Mouse (Mus musculus) thymus, postnatal 14 days (tissue): ENCODE results near the gene Disp2.

Experiments
- DNase-seq: peaks from one replicate; pipeline ENCODE4 v3.0.0; 2021

Gene Disp2

DNA sequence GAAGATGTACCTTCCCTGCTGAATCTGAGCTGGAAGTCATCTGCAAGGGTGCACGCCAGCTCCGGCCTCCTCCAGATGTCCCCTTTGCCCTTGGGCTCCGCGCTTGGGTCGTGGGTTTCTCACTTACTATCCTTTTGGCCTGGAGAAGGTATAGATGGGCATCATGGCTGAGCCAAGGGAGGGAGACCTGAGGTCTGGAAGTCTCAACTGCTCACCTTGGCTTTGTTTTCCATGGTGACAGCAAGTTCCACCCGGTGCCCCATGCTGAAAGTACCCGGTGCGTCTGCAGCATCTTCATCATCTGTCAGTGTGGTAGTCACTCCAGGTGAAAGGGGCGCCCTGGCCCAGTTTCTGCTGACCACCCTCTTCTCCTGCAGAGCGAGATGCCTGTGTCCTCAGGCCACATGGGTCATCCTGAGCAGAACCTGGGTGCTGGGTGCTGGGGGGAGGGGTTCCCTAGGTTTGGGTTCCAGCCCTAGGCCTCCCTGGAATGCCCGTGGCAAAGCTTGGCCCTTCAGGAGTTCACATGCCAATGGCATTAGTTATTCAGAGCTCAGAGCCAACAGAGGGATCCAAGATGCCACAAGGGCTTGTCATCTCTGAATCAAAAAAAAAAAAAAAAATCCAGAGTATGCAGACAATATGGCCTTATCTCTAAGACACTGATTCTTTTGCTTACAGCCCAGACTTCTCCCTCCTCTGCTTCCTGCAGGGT lies 19.1 kb upstream of the Disp2 start:
- no peak for DNase-seq

DNA sequence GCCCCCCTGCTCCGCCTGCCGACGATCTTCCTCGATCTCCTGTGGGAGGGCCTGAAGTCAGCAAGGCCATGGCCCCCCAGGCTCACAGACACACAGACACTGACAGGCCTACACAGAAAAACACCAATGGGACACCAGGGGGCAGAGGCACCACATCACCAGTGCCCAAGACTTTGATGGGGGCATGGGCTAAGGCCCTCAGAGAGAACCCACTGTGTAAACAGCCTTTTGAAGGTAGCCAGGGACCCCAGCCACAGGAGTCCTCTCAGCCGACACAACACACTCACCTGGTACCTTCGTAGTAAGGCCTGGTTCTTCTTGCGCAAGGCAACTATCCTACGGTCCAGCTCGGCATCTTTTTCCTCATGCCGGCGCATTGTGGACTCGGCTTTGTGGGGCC lies 18.2 kb upstream of the Disp2 start:
- no peak for DNase-seq

GRCm38 (mm10) chr2:118761906-118762783 lies 17.4 kb upstream of the Disp2 start, which contains the start of gene Ccdc9b:
Gene Ccdc9b (minus strand): TSS chr2:118762661.
- peak; percentile 57 for DNase-seq

- DNase-seq: no peak
Observed at GRCm38 (mm10) chr2:118762784-118763148, 16.8 kb upstream of the Disp2 start.

DNA sequence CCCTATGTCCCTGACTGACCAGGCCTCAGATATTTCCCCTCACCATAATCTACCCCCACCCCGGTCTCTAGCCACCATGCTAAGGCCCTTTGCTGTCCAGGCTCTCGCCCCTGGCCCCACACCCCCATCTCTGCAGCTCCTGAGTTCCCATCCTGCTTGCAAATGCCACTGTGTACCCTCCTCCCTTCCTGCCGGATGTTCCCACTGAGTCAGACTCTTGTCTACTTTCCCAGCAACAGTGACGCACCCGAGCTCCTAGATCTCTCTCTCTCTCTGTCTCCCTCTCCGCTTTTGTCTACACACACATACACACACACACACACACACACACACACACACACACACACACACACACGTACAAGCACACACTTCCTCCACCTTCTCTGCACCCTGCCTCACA lies 16.1 kb upstream of the Disp2 start:
- no peak for DNase-seq

- DNase-seq: peak; percentile 62
Observed at GRCm38 (mm10) chr2:118764094-118764831, 15.3 kb upstream of the Disp2 start.

DNA sequence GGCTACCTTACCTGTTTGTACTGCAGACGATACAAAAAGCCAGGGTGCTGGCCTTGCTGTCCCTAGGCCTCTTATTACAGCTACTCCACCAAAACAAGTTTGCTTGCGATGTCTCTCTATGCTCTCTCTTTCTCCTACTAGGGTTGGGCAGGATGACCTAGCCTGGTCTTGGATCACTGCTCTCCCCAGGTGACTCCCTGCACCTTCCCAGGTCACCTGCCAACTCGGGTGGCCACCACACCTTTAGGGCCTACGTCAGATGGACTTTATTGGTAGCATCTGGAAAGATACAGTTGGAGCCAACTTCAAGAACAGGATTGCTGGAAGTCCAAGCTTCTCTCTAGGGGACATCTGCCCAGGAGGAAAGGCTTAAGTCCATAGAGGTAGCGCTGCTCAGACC lies 14.6 kb upstream of the Disp2 start:
- DNase-seq: no peak

- DNase-seq: no peak
Observed at GRCm38 (mm10) chr2:118766041-118767033, 13.2 kb upstream of the Disp2 start.

DNA sequence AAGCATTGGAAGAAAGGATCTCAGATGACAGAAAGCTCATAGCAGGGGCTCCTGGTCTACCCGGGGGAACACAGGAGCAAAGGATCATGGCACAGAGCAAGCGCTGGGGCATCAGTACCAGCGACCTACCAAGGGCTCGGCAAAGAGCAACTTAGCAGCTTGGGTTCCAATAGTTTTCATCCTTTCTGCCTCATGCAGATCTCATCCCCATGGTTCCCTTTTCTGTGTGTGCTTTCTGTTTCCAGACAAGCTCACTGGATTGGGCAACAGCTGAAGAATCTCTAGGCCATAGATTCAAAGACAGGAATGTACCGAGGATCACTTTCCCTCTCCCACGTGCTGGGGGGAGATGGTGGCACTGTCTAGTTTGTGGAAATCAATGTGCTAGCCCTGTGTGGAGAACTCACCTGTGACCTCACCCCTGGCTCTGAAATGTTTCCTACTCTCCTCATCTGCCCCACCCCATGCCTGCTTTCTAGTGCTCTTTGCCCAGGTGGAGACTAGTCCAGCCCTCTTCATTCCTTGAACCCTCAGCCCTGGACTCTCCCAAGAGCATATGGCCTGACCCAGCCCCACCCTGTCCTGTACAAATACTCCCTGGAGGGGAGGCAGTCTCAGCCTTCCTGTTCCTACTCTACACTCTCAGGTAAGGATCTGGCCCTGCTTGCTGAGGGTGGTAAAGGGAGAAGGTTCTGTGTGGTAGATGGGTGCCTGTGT lies 7.2 kb upstream of the Disp2 start, which contains the start of gene Phgr1:
TSS of gene Phgr1 (plus strand) at position 612 of the 717 bp plus-strand sequence.
- no peak for DNase-seq

DNA sequence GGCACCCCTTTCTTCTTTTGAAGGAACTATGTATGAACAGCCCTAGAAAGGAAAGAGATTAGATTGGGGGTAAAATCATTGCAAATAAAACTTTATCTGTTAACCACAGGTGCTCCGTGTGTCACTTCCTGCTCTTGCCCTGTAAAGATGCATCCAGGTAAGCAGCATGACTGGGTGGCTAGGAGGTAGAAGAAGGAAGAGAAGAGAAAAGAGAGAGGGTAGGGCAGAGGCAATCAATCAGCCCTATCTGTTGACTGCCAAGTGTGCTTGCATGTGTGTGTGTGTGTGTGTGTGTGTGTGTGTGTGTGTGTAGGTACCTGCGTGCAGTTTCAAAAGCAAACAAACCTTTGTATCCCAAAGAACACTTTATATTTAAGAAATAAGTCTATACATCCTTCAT lies 5.0 kb upstream of the Disp2 start:
- DNase-seq: no peak

GRCm38 (mm10) chr2:118775396-118775795 lies 4.1 kb upstream of the Disp2 start:
- no peak for DNase-seq

GRCm38 (mm10) chr2:118775846-118776245 lies 3.7 kb upstream of the Disp2 start:
- no peak for DNase-seq

DNA sequence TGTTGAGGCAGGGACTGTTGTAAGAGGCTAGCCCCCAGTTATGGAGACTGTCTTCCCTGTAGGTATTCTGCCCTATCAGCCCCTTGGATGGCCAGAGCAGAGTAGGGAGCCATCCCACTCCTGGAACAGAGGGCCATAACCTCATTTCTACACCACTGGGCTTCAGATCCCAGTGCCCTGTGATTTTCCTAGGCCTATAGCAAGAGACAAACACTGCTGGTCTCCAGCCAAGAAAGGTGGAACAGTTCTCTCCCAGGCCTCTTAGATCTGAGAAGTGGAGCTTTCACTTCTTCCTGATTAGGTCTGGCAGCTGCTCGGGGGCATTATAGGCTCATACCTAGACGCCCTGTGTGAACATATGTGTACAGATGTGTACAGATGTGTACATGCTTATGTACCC lies 3.2 kb upstream of the Disp2 start:
- DNase-seq: no peak

DNA sequence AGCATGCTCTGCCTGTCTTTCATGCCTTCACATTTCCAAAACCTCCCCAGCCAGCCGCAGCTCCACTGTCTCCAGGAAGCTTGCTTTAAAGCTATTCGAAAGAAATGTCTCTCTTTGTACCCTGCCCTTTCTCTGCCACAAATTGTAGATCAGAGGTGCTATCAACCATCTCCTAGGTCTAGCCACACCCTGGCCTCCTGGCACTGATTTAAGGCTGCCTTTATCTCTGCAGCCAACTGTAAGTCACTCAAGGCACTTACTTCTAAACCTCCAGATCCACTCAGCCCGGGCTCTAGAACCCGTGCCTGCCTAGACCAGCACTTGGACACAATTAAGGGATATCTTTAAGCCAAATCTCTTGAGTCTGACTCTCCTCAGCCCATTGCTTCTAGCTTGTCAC lies 1.1 kb upstream of the Disp2 start:
- no peak for DNase-seq

- no peak for DNase-seq
Observed at GRCm38 (mm10) chr2:118779065-118779464, 454 bp upstream of the Disp2 start.

DNA sequence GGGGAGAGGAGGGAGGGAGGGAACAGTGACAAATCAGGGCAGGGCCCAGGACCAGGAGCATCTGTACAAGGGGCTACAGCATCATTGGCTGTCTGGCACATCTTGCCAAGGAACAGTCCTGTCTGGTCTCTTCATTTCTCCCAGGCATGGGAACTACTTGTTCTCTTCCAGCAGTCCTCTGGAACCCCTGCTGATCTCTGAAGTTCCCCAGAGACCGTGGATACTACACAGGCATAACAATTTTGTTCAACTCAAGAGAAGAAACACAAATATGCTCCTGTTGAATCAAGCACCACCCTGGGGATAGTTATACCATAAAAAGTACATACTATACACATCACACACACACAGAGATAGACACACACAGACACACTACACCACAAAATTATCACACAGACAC lies 1.6 kb downstream of the Disp2 start:
- DNase-seq: no peak

GRCm38 (mm10) chr2:118782303-118782702 lies 2.8 kb downstream of the Disp2 start:
- no peak for DNase-seq

DNA sequence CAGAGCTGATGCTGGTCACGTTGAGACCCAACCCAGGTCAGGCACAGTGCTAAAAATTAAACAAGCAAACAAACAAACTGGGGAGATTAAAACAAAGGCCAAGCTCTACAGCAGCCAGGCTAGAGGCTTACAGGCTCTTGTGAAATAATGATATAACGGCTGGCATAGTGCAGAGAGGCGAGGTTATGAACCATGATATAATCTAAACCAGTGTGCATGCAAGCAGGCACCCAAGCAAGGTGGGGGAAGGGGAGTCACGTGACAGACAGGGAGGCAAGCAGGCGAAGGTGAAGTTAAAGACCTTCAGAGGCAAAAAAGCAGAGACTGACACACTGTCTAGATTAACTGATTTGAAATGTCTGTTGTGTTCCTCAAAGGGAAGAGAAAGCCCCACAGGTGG lies 3.6 kb downstream of the Disp2 start:
- peak; percentile 22 for DNase-seq

GRCm38 (mm10) chr2:118783663-118784062 lies 4.1 kb downstream of the Disp2 start:
- DNase-seq: no peak

- DNase-seq: no peak
Observed at GRCm38 (mm10) chr2:118786525-118786924, 7.0 kb downstream of the Disp2 start.

DNA sequence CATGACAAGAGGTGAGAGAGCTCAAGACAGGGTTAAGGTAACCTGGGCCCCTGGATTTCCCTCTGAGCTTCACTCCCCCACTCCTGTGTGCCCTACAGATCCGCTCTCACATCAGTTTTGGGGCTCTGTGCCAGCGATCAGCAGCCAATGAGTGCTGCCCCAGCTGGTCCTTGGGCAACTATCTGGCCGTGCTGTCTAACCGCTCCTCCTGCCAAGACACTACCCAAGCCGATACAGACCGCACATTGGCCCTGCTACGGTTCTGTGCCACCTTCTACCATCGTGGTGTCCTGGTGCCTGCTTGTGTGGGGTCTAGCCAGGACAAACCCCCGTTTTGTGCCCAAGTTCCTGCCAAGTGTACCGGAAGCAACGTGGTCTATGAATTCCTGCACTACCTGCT lies 10.0 kb downstream of the Disp2 start:
- DNase-seq: no peak

DNA sequence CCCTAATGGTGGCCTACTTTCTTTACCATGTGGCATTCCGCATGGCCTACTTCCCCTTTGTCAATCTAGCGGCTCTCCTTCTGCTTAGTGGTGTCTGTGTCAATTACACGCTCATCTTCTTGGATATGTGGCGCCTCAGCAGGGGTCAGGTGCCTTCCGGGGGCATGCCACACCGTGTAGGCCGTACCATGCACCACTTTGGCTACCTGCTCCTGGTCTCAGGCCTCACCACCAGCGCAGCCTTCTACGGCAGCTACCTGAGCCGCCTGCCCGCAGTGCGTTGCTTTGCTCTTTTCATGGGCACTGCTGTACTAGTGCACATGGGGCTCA lies 10.7 kb downstream of the Disp2 start:
- DNase-seq: no peak
